Mouse (Mus musculus) E14TG2a.4 (cell line): Measurements from ENCODE around the gene Chrna9.

Experiments
- CTCF ChIP-seq: conservative IDR thresholded peaks from 2 replicates; pipeline ENCODE4 v1.5.1; 2014; ENCODE audit warnings: low read length
- NANOG ChIP-seq: IDR thresholded peaks from 2 replicates; pipeline ENCODE4 v1.6.1; 2014; ENCODE audit warnings: borderline replicate concordance, low read length, mixed read lengths
- POU5F1 ChIP-seq: IDR thresholded peaks from 2 replicates; pipeline ENCODE4 v1.6.1; 2014; ENCODE audit warnings: low read length, borderline replicate concordance

DNA sequence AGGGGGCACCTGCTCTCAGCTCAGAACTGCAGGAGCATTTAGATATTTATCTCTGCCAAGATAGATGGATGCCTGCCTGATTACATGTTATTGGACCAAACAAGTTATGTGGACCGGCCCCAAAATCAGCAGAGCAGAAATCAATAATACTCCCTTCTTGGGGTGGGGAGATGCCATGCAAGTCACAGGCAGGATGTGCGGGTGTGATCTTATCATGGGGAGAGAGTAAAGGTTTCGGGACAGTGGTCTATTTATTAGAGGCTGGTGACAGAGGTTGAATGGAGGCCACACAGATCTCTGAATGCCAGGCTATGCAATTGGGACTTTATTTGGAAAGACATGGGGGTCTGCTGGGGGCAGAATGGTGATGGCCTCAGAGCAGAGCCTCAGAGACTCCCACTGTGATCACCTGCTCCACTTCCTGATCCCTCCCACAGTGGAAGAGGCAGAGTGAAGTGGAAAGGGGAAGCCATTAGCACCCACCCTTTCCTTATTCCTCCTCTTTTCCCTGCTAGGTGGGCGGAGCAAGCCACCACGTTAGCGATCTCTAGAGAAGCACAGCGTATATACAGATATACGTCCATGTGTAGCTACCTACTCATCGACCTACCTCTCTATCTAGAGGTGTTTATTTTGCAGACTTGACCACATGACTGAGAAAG lies 13.1 kb upstream of the Chrna9 start:
- TF ChIP-seq CTCF (no peak), NANOG (no peak), POU5F1 (no peak)
